Mouse (Mus musculus) neural tube, embryonic 15.5 days (tissue): ENCODE data around the gene Alpk3. TPM values are rescaled to one million over a fixed set of nuclear protein-coding genes. Genes with fewer than 3 reads are reported as not detected.

ENCODE experiments used
- ATAC-seq: fragments of 200-750 bp; cut with Nextera tagmentation; 2 replicates; pipeline ENCODE4 v1.8.0; 2017; ENCODE audit warnings: mild to moderate bottlenecking, moderate TSS enrichment, moderate library complexity; ENCODE audit not compliant: low FRiP score
- H3K27ac ChIP-seq: fragments of 300-500 bp; sonication (generic); replicated peaks from 2 replicates; pipeline ENCODE4 v1.5.1; 2015; ENCODE audit warnings: mild to moderate bottlenecking, inconsistent platforms
- H3K27me3 ChIP-seq: fragments of 300-500 bp; sonication (generic); replicated peaks from 2 replicates; pipeline ENCODE4 v1.6.1; 2015; ENCODE audit warnings: inconsistent platforms
- H3K36me3 ChIP-seq: fragments of 300-500 bp; sonication (generic); 2 replicates; pipeline ENCODE4 v1.6.1; 2015; ENCODE audit warnings: inconsistent platforms
- H3K4me1 ChIP-seq: fragments of 300-500 bp; sonication (generic); 2 replicates; pipeline ENCODE4 v1.6.1; 2015; ENCODE audit warnings: inconsistent platforms
- H3K4me2 ChIP-seq: fragments of 300-500 bp; sonication (generic); 2 replicates; pipeline ENCODE4 v1.6.1; 2015; ENCODE audit warnings: inconsistent platforms, mild to moderate bottlenecking, moderate library complexity
- H3K4me3 ChIP-seq: fragments of 300-500 bp; sonication (generic); replicated peaks from 2 replicates; pipeline ENCODE4 v1.5.1; 2015; ENCODE audit warnings: mild to moderate bottlenecking, inconsistent platforms
- H3K9ac ChIP-seq: fragments of 300-500 bp; sonication (generic); replicated peaks from 2 replicates; pipeline ENCODE4 v1.6.1; 2015; ENCODE audit warnings: mild to moderate bottlenecking, inconsistent platforms
- H3K9me3 ChIP-seq: fragments of 300-500 bp; sonication (generic); replicated peaks from 2 replicates; pipeline ENCODE4 v1.6.1; 2016; ENCODE audit warnings: inconsistent platforms
- WGBS: fragments of 180-500 bp; shearing (Covaris S2); methylation state at CpG from one replicate; pipeline ENCODE4 v1.1.7; 2015; ENCODE audit warnings: mixed read lengths; 5-methylcytosine and 5-hydroxymethylcytosine counted together
- polyA plus RNA-seq: library from polyadenylated mRNA; unstranded; fragments of >200 nt; fragmentation: Nextera tagmentation; extraction: Ambion mirVana; gene quantifications from 2 replicates; pipeline ENCODE4 v1.2.1, GENCODE M21; 2015

Alpk3 gene
- polyA plus RNA-seq, 1 experiment from 2014 or later, result 0.47 TPM

DNA sequence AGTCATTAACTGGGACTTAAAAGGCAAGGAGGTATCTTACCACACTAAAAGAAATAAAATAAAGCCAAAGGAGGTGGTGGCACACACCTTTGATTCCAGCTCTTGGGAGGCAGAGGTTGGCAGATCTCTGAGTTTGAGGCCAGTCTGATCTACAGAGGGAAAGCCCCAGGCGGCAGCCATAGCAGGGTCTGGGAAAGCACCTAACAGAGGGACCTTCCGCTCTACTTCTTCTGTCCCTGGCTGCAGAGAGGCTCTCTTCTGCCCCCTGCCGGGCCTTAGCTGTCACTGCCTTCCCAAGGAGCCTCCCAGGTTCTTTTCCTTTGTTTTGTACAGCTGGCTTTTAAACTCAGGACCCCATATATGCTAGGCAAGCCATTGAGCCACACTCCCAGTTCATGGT lies 97.6 kb downstream of the Alpk3 start:
- 3% methylated on average over 3 of the region's 3 CpGs for WGBS
- H3K4me3 ChIP-seq, result no peak overlapping the region
- 0 out of 2 replicates have a peak, but pooled peaks have one; percentile 45 for ATAC-seq
- no peaks in the 10 kb centered on the region for H3K4me1 ChIP-seq
- H3K9ac ChIP-seq, result no peak overlapping the region
- no peak overlapping the region for H3K4me2 ChIP-seq
- H3K27ac ChIP-seq, result no peak overlapping the region
- no peaks in the 10 kb centered on the region for H3K27me3 ChIP-seq
- no peaks in the 10 kb centered on the region for H3K9me3 ChIP-seq
- no peaks in the 10 kb centered on the region for H3K36me3 ChIP-seq

Other genes with a start within 250 kb of the Alpk3 start
- gene Iqgap1, start 231.6 kb upstream of the Alpk3 start, polyA plus RNA-seq, result 18.1 and 31.0 TPM in 2 replicates
- 3.3 and 3.9 TPM in 2 replicates for gene Zscan2, start 196.7 kb upstream of the Alpk3 start, polyA plus RNA-seq
- gene Wdr73, start 156.3 kb upstream of the Alpk3 start, polyA plus RNA-seq, result 33.0 and 35.0 TPM in 2 replicates
- gene Nmb, start 152.5 kb upstream of the Alpk3 start, polyA plus RNA-seq, result 6.4 and 7.2 TPM in 2 replicates
- gene Sec11a, start 109.8 kb upstream of the Alpk3 start, polyA plus RNA-seq, result 145 and 160 TPM in 2 replicates
- gene Zfp592, start 63.9 kb upstream of the Alpk3 start, polyA plus RNA-seq, result 9.9 and 10.0 TPM in 2 replicates
- gene Slc28a1, start 57.2 kb downstream of the Alpk3 start, polyA plus RNA-seq, result 0.05 and 0.17 TPM in 2 replicates
- 2.5 TPM in 2 replicates for gene Pde8a, start 156.0 kb downstream of the Alpk3 start, polyA plus RNA-seq